Mouse (Mus musculus): Measurements from ENCODE around the gene Pitpnm2.
"Not testable (repeated sequence)": the region's sequence is repeated elsewhere in the genome, so short reads cannot be mapped to it uniquely, and the experiment has no call there.

Gene Pitpnm2

GRCm38 (mm10) chr5:124249614-124250591 lies at the start of gene Pitpnm2:
TSS of gene Pitpnm2 (minus strand) at chr5:124249760.
- DNase-seq, result peak; percentile 52

GRCm38 (mm10) chr5:124299307-124299706 lies 49.7 kb upstream of the Pitpnm2 start:
- DNase-seq, result not testable (repeated sequence)

GRCm38 (mm10) chr5:124296475-124296874 lies 46.9 kb upstream of the Pitpnm2 start:
- no peak for DNase-seq

GRCm38 (mm10) chr5:124293967-124294366 lies 44.4 kb upstream of the Pitpnm2 start:
- no peak for DNase-seq

- no peak for DNase-seq
Measured at GRCm38 (mm10) chr5:124290216-124290615, 40.7 kb upstream of the Pitpnm2 start.

- DNase-seq, result no peak
Measured at GRCm38 (mm10) chr5:124287616-124288247, 38.2 kb upstream of the Pitpnm2 start.

- DNase-seq, result no peak
Measured at GRCm38 (mm10) chr5:124284330-124284729, 34.8 kb upstream of the Pitpnm2 start.

- no peak for DNase-seq
Measured at GRCm38 (mm10) chr5:124282854-124283253, 33.3 kb upstream of the Pitpnm2 start.

- DNase-seq, result no peak
Measured at GRCm38 (mm10) chr5:124270226-124270625, 20.7 kb upstream of the Pitpnm2 start.

GRCm38 (mm10) chr5:124269661-124270060 lies 20.1 kb upstream of the Pitpnm2 start:
- DNase-seq, result no peak

- DNase-seq, result no peak
Measured at GRCm38 (mm10) chr5:124267652-124268051, 18.1 kb upstream of the Pitpnm2 start.

GRCm38 (mm10) chr5:124266821-124267220 lies 17.3 kb upstream of the Pitpnm2 start:
- DNase-seq, result no peak

- DNase-seq, result no peak
Measured at GRCm38 (mm10) chr5:124263246-124263645, 13.7 kb upstream of the Pitpnm2 start.

GRCm38 (mm10) chr5:124262090-124262489 lies 12.5 kb upstream of the Pitpnm2 start:
- no peak for DNase-seq

GRCm38 (mm10) chr5:124259133-124259532 lies 9.6 kb upstream of the Pitpnm2 start:
- no peak for DNase-seq

GRCm38 (mm10) chr5:124258026-124258425 lies 8.5 kb upstream of the Pitpnm2 start:
- DNase-seq, result no peak

- no peak for DNase-seq
Measured at GRCm38 (mm10) chr5:124255141-124255540, 5.6 kb upstream of the Pitpnm2 start.

GRCm38 (mm10) chr5:124253555-124253954 lies 4.0 kb upstream of the Pitpnm2 start:
- DNase-seq, result no peak

GRCm38 (mm10) chr5:124252580-124253320 lies 3.2 kb upstream of the Pitpnm2 start:
- DNase-seq, result no peak

GRCm38 (mm10) chr5:124251070-124251469 lies 1.5 kb upstream of the Pitpnm2 start:
- DNase-seq, result no peak

GRCm38 (mm10) chr5:124248845-124249613 lies 531 bp downstream of the Pitpnm2 start:
- peak; percentile 60 for DNase-seq

- no peak for DNase-seq
Measured at GRCm38 (mm10) chr5:124247986-124248626, 1.5 kb downstream of the Pitpnm2 start.

Measured in cerebellum, adult 9-10 months (tissue).